Mouse (Mus musculus): ENCODE data around the gene Sipa1l3. TPM values are rescaled to one million over a fixed set of nuclear protein-coding genes. Genes with fewer than 3 reads are reported as not detected.

Gene Sipa1l3
- total and polyA plus RNA-seq, 3 experiments, result 27.1 to 77.7 (median 57.8) TPM

DNA sequence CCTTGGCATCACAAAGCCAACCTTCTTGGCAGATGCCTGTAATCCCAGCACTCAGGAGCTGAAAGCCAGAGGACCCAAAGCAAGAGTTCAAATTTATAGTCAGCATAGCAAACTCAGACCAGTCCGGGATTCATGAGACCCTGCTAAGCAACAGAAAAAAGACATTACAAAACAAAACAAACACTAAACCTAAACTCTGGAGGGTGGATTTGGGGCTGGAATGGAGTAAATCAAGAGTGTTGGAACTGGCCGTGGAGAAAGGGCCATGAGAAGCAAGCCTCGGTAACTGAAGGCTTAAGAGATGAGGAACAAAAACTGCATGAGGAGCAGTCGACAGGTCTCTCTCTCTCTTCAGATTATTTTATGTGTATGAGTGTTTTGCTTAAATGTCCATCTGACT lies 234.6 kb downstream of the Sipa1l3 start:
- DNase-seq, result no peak

GRCm38 (mm10) chr7:29282074-29282554 lies 236.3 kb downstream of the Sipa1l3 start:
- DNase-seq, result no peak

DNA sequence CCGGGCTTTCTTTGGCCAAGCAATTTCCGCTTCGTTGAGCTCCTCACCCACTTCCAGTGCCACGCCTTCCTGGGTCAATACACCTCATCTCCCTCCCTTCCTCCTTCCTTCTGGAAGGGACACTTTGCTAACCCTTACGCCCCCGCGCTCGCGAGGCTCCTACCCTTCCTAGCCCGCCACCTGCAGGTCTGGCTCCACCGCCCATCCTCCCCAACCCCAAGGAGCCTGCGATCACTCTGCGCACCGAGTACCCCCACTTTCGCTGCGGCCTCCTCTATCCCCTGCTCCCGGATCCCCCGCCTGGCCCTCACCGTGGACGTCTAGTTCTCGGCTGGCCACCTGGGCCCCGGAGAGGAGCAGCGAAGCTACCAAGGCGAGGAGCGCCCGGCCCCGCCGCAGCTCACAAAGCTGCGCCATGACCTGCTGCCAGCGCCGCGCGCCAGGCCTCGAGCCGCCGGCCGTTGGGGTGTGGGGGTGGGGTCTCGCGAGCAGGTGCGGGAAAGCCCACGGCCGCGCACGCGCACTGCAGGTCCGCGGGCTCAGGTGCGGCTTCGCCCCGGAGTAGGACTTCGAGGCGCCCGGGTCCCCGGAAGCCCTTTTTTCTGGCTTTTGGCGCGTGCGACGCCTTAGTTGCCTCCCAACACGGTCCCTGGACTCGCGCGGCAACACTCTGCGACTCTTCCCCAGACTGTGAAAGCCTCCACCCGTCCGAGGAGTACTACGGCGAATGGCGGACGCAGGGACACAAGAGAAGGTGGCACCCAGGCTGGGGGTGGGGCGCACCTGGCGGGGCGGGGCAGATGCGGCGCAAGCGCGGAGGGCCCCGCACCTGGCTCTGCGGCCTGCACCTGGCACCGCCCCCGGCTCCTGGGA lies 237.0 kb downstream of the Sipa1l3 start, which contains the start of gene Spint2:
Gene Spint2 (minus strand): TSS at position 712 of the 873 bp plus-strand sequence.
- peak; percentile 86 for DNase-seq

GRCm38 (mm10) chr7:29280801-29281200 lies 237.6 kb downstream of the Sipa1l3 start:
- no peak for DNase-seq

- peak; percentile 57 for DNase-seq
Observed at GRCm38 (mm10) chr7:29279924-29280323, 238.5 kb downstream of the Sipa1l3 start.

DNA sequence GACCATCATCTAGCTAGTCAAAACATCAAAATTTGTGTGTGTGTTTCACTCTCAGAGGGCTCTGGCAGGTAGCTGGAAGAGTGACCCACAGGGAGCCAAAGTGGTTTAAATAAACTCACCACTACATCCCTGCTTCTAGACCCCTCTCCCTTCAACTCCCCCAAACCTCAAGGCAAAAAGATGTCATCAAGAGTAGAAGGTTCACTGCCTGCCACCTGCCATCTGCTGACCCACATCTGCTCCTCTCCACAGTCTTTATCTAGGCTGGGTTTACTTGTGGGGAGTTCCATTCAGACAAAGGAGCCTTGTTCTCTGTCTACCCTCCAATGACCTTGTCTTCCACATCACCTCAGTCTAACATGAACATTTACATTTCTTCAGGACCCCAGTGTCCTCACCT lies 239.2 kb downstream of the Sipa1l3 start:
- DNase-seq, result no peak

DNA sequence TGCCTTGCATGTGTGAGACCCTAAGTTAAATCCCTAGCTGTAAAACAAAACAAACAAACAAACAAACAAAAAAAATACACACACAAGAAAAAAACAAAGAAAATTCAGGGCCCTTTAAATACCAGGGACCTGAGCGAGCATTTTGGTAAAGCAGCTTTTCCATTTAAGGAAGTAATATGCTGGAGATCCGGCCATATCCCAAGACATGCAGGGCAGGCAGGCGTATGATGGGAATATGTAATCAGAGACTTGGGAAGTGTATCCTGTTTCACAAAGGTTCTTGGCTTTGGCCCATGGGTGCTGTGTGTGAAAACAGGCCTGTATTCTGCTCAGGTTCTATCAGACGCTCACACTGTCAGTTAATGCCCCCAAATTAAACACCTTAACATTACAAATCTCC lies 240.9 kb downstream of the Sipa1l3 start:
- no peak for DNase-seq

GRCm38 (mm10) chr7:29276715-29277114 lies 241.7 kb downstream of the Sipa1l3 start:
- DNase-seq, result no peak

DNA sequence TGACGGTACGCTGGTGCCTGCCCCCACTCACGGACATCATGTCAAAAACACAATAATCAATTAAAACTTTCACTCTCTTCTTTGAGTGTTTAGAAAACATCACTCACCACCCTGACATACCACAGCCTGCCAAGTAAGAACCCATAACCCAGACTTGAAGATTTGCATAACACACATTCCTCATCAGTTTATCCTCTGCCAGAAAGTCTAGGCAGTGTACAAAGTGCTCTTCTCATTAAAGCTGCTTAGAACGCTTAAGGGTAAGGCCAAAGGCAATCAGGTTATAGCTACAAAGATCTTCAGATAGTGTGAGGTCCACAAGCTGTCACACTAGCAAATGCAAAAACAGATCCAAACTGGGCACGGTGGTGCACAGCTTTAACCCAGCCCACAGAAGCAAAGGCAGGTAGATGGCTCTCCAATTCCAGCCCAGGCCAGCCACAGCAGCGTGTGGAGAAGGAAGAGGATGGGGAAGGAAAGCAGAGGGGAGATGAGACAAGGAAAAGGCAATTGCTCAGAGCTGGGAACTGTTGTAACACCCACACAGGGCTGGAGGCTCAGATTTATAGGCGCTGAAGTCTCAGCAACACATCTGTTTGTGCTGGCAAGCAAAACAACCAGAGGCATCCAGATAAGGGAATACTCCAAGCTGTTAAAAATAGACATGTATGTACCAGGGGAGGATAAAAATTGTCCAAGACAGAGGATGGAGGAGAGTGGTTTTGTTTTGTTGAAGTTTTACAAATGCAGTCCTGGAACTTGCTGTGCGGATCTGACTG lies 246.6 kb downstream of the Sipa1l3 start:
- DNase-seq, result no peak

- DNase-seq, result no peak
Observed at GRCm38 (mm10) chr7:29270445-29270844, 248.0 kb downstream of the Sipa1l3 start.

Other genes with a start within 250 kb of the Sipa1l3 start
- gene Spint2, start 236.7 kb downstream of the Sipa1l3 start, total RNA-seq (2021), result 10 to 100 TPM; 44.3 to 53.9 TPM
- 61.1 and 90.2 TPM in 2 replicates for gene Spint2, start 236.7 kb downstream of the Sipa1l3 start, polyA plus RNA-seq (2012; rRNA removed)
- 1 to 10 TPM; 5.5 to 9.8 TPM for gene Ppp1r14a, start 229.3 kb downstream of the Sipa1l3 start, total RNA-seq (2021)
- gene Ppp1r14a, start 229.3 kb downstream of the Sipa1l3 start, polyA plus RNA-seq (2012; rRNA removed), result 9.2 and 12.1 TPM in 2 replicates
- gene Dpf1, start 214.7 kb downstream of the Sipa1l3 start, total RNA-seq (2021), result 1 to 10 TPM; 1.5 to 3.3 TPM
- 2.9 and 3.1 TPM in 2 replicates for gene Dpf1, start 214.7 kb downstream of the Sipa1l3 start, polyA plus RNA-seq (2012; rRNA removed)
- not detected for gene Catsperg2, start 208.4 kb upstream of the Sipa1l3 start, total RNA-seq (2021)
- 0.07 TPM in 1 of 2 replicates, not detected in the other for gene Catsperg2, start 208.4 kb upstream of the Sipa1l3 start, polyA plus RNA-seq (2012; rRNA removed)
- 10 to 100 TPM; 13.3 to 15.0 TPM for gene Zfp84, start 249.9 kb upstream of the Sipa1l3 start, total RNA-seq (2021)
- 0.87 and 1.4 TPM in 2 replicates for gene Zfp84, start 249.9 kb upstream of the Sipa1l3 start, polyA plus RNA-seq (2012; rRNA removed)

Data from adrenal gland, adult 2 months (tissue).